Mouse (Mus musculus) intestine, postnatal 0 days (tissue): Measurements from ENCODE around the gene Fam183b. TPM values are rescaled to one million over a fixed set of nuclear protein-coding genes. Genes with fewer than 3 reads are reported as not detected.
"Not testable (repeated sequence)": the region's sequence is repeated elsewhere in the genome, so short reads cannot be mapped to it uniquely, and the experiment has no call there.

ENCODE experiments used
- ATAC-seq: fragments of 200-750 bp; cut with Nextera tagmentation; 2 replicates; pipeline ENCODE4 v1.8.0; 2017; ENCODE audit warnings: mild to moderate bottlenecking, moderate TSS enrichment, moderate library complexity
- H3K27ac ChIP-seq: fragments of 300-500 bp; sonication (generic); 2 replicates; pipeline ENCODE4 v1.5.1; 2014; ENCODE audit warnings: mild to moderate bottlenecking, low read depth, low read length, moderate library complexity
- H3K27me3 ChIP-seq: fragments of 300-500 bp; sonication (generic); replicated peaks from 2 replicates; pipeline ENCODE4 v1.6.1; 2014; ENCODE audit warnings: low read length, mixed read lengths; ENCODE audit not compliant: control insufficient read depth, insufficient read depth
- H3K36me3 ChIP-seq: fragments of 300-500 bp; sonication (generic); 2 replicates; pipeline ENCODE4 v1.6.1; 2014; ENCODE audit warnings: mild to moderate bottlenecking, moderate library complexity; ENCODE audit not compliant: control insufficient read depth, insufficient read depth
- H3K4me1 ChIP-seq: fragments of 300-500 bp; sonication (generic); replicated peaks from 2 replicates; pipeline ENCODE4 v1.6.1; 2014; ENCODE audit warnings: antibody characterized with exemption, low read length, mixed read lengths; ENCODE audit not compliant: control insufficient read depth, insufficient read depth
- H3K4me2 ChIP-seq: fragments of 300-500 bp; sonication (generic); replicated peaks from 2 replicates; pipeline ENCODE4 v1.6.1; 2014; ENCODE audit warnings: low read depth, mild to moderate bottlenecking, moderate library complexity
- H3K4me3 ChIP-seq: fragments of 300-500 bp; sonication (generic); 2 replicates; pipeline ENCODE4 v1.5.1; 2014; ENCODE audit warnings: low read depth, low read length
- H3K9ac ChIP-seq: fragments of 300-500 bp; sonication (generic); 2 replicates; pipeline ENCODE4 v1.6.1; 2014; ENCODE audit warnings: mild to moderate bottlenecking, low read depth, low read length
- H3K9me3 ChIP-seq: fragments of 300-500 bp; sonication (generic); 2 replicates; pipeline ENCODE4 v1.6.1; 2016; ENCODE audit warnings: mixed run types; ENCODE audit not compliant: control insufficient read depth
- CTCF ChIP-seq: sonication (generic); IDR thresholded peaks from 2 replicates; pipeline ENCODE4 v1.5.1; 2016; ENCODE audit warnings: low read depth, mild to moderate bottlenecking, control low read depth, antibody characterized with exemption, moderate library complexity
- WGBS: fragments of 180-500 bp; shearing (Covaris S2); extraction: QIAGEN DNeasy Blood & Tissue Kit; methylation state at CpG from one replicate; pipeline ENCODE4 v1.1.7; 2014; 5-methylcytosine and 5-hydroxymethylcytosine counted together
- polyA plus RNA-seq: library from polyadenylated mRNA; unstranded; fragments of >200 nt; fragmentation: Nextera tagmentation; extraction: Ambion mirVana; gene quantifications from 2 replicates; pipeline ENCODE4 v1.2.1, GENCODE M21; 2015

Gene Fam183b
- 1.9 and 4.1 TPM in 2 replicates for polyA plus RNA-seq

GRCm38 (mm10) chr11:58801558-58802228 is at the start of gene Fam183b:
Fam183b (minus strand) TSS chr11:58801960.
- Histone ChIP-seq H3K4me2 (peak within 1 kb of the TSS; percentile 44), H3K4me3 (no peak within 1 kb of the TSS), H3K27ac (no peak within 1 kb of the TSS), H3K9me3 (no peaks in the 10 kb centered on the region), H3K4me1 (0 out of 2 replicates have a peak, but pooled peaks cover 2% of the 10 kb centered on the region), H3K9ac (no peak within 1 kb of the TSS), H3K27me3 (no peaks in the 10 kb centered on the region), H3K36me3 (no peaks in the 10 kb centered on the region)
- TF ChIP-seq CTCF: no peak
- 6% methylated on average over 14 of the region's 14 CpGs for WGBS
- peak; percentile 53; the same call in 1 of the 2 replicates for ATAC-seq

GRCm38 (mm10) chr11:58849731-58850130 is 48.0 kb upstream of the Fam183b start:
- Histone ChIP-seq H3K4me1 (no peaks in the 10 kb centered on the region), H3K9ac (no peak overlapping the region), H3K27ac (no peak overlapping the region), H3K4me3 (no peak overlapping the region), H3K4me2 (no peak overlapping the region), H3K9me3 (no peaks in the 10 kb centered on the region), H3K36me3 (peaks cover 27% of the 10 kb centered on the region), H3K27me3 (no peaks in the 10 kb centered on the region)
- 61% methylated on average over 2 of the region's 2 CpGs for WGBS
- no peak for TF ChIP-seq CTCF
- ATAC-seq: no peak

GRCm38 (mm10) chr11:58847636-58848035 is 45.9 kb upstream of the Fam183b start:
- H3K36me3 ChIP-seq: peaks cover 15% of the 10 kb centered on the region
- peak overlapping the region; percentile 77 for H3K4me3 ChIP-seq
- no peak overlapping the region for H3K27ac ChIP-seq
- no peaks in the 10 kb centered on the region for H3K9me3 ChIP-seq
- no peaks in the 10 kb centered on the region for H3K4me1 ChIP-seq
- H3K4me2 ChIP-seq: peak overlapping the region; percentile 79
- H3K9ac ChIP-seq: peak overlapping the region; percentile 71
- no peak for TF ChIP-seq CTCF
- WGBS: 40% methylated on average over 9 of the region's 9 CpGs
- H3K27me3 ChIP-seq: no peaks in the 10 kb centered on the region
- ATAC-seq: no peak

- H3K27me3 ChIP-seq: no peaks in the 10 kb centered on the region
- peaks cover 12% of the 10 kb centered on the region for H3K36me3 ChIP-seq
- H3K4me3 ChIP-seq: peak within 1 kb of the TSS; percentile 77
- no peaks in the 10 kb centered on the region for H3K4me1 ChIP-seq
- peak within 1 kb of the TSS; percentile 79 for H3K4me2 ChIP-seq
- peak; percentile 100 for ATAC-seq
- WGBS: under 1% methylated on average over 24 of the region's 24 CpGs
- peak within 1 kb of the TSS; percentile 71 for H3K9ac ChIP-seq
- no peak for TF ChIP-seq CTCF
- no peaks in the 10 kb centered on the region for H3K9me3 ChIP-seq
- peak within 1 kb of the TSS; percentile 31; the same call in 1 of the 2 replicates for H3K27ac ChIP-seq
Measured at GRCm38 (mm10) chr11:58846919-58847461, 45.2 kb upstream of the Fam183b start, which contains the start of gene Gm12258. Gm12258 (plus strand) TSS chr11:58847158.

- not testable (repeated sequence) for H3K27ac ChIP-seq, H3K4me3 ChIP-seq, H3K36me3 ChIP-seq
Measured at GRCm38 (mm10) chr11:58838951-58839350, 37.2 kb upstream of the Fam183b start, which contains the start of gene Olfr311. Olfr311 (plus strand) TSS chr11:58839251.

GRCm38 (mm10) chr11:58832541-58832940 is 30.8 kb upstream of the Fam183b start:
- not testable (repeated sequence) for H3K4me3 ChIP-seq, H3K9ac ChIP-seq, H3K27ac ChIP-seq, H3K4me1 ChIP-seq, H3K4me2 ChIP-seq, H3K27me3 ChIP-seq, H3K36me3 ChIP-seq, ATAC-seq, H3K9me3 ChIP-seq
- WGBS: 76% methylated on average over 3 of the region's 3 CpGs

More at GRCm38 (mm10) chr11:58838951-58839350, 37.2 kb upstream of the Fam183b start, which contains the start of gene Olfr311:
- H3K4me1 ChIP-seq, H3K27me3 ChIP-seq, ATAC-seq, H3K9me3 ChIP-seq, H3K4me2 ChIP-seq, H3K9ac ChIP-seq: not testable (repeated sequence)
